Mouse (Mus musculus): ENCODE results near the gene Grm3. TPM values are rescaled to one million over a fixed set of nuclear protein-coding genes. Genes with fewer than 3 reads are reported as not detected.

Grm3 gene
- 10 to 100 TPM; 60.5 to 69.1 TPM for total RNA-seq (2021)

GRCm38 (mm10) chr5:9724956-9725600 lies at the start of gene Grm3:
Gene Grm3, minus strand, starts transcription at chr5:9725170.
- peak; percentile 33 to 41 for DNase-seq

- DNase-seq: no peak
Measured at GRCm38 (mm10) chr5:9755751-9756150, 30.8 kb upstream of the Grm3 start.

- peak in 1 of 2 experiments; percentile 8 for DNase-seq
Measured at GRCm38 (mm10) chr5:9748184-9748583, 23.2 kb upstream of the Grm3 start.

GRCm38 (mm10) chr5:9744120-9744519 lies 19.1 kb upstream of the Grm3 start:
- no peak for DNase-seq

GRCm38 (mm10) chr5:9725601-9726268 lies 765 bp upstream of the Grm3 start:
- DNase-seq: peak; percentile 73 to 75

- DNase-seq: peak; percentile 18 to 30
Measured at GRCm38 (mm10) chr5:9724287-9724955, 549 bp downstream of the Grm3 start.

- no peak for DNase-seq
Measured at GRCm38 (mm10) chr5:9721136-9721535, 3.8 kb downstream of the Grm3 start.

- peak; percentile 6 to 37 for DNase-seq
Measured at GRCm38 (mm10) chr5:9716295-9716694, 8.7 kb downstream of the Grm3 start.

- DNase-seq: peak in 1 of 2 experiments; percentile 11
Measured at GRCm38 (mm10) chr5:9707096-9707495, 17.9 kb downstream of the Grm3 start.

GRCm38 (mm10) chr5:9703385-9704009 lies 21.5 kb downstream of the Grm3 start:
- no peak for DNase-seq

- DNase-seq: no peak
Measured at GRCm38 (mm10) chr5:9702656-9703384, 22.1 kb downstream of the Grm3 start.

GRCm38 (mm10) chr5:9692333-9692732 lies 32.6 kb downstream of the Grm3 start:
- no peak for DNase-seq

GRCm38 (mm10) chr5:9690599-9691242 lies 34.2 kb downstream of the Grm3 start:
- DNase-seq: no peak

GRCm38 (mm10) chr5:9690192-9690591 lies 34.8 kb downstream of the Grm3 start:
- no peak for DNase-seq

GRCm38 (mm10) chr5:9683204-9683603 lies 41.8 kb downstream of the Grm3 start:
- DNase-seq: no peak

GRCm38 (mm10) chr5:9669002-9669401 lies 56.0 kb downstream of the Grm3 start:
- no peak for DNase-seq

- DNase-seq: no peak
Measured at GRCm38 (mm10) chr5:9663416-9663815, 61.6 kb downstream of the Grm3 start.

GRCm38 (mm10) chr5:9661870-9662589 lies 62.9 kb downstream of the Grm3 start:
- peak; percentile 26 to 50 for DNase-seq

- DNase-seq: no peak
Measured at GRCm38 (mm10) chr5:9638612-9639011, 86.4 kb downstream of the Grm3 start.

GRCm38 (mm10) chr5:9627220-9627619 lies 97.8 kb downstream of the Grm3 start:
- DNase-seq: no peak

GRCm38 (mm10) chr5:9624396-9624795 lies 100.6 kb downstream of the Grm3 start:
- DNase-seq: no peak
